Mouse (Mus musculus) kidney, adult 2 months (tissue): ENCODE data around the gene Arvcf.

Experiments used
- CTCF ChIP-seq: fragments of 200-500 bp; conservative IDR thresholded peaks from 2 replicates; pipeline ENCODE4 v1.5.1; 2011; ENCODE audit warnings: low read depth, mild to moderate bottlenecking, control low read depth, low read length, moderate library complexity, mixed read lengths; ENCODE audit not compliant: insufficient read depth, insufficient read length
- POLR2A ChIP-seq: fragments of 200-500 bp; IDR thresholded peaks from one replicate; pipeline ENCODE4 v1.6.1; 2011; ENCODE audit warnings: low read depth, low read length, control low read depth

- no peak for TF ChIP-seq CTCF
- TF ChIP-seq POLR2A: no peak
Observed at GRCm38 (mm10) chr16:18362948-18363347, 15.0 kb downstream of the Arvcf start.
